In the genomic region with DNA sequence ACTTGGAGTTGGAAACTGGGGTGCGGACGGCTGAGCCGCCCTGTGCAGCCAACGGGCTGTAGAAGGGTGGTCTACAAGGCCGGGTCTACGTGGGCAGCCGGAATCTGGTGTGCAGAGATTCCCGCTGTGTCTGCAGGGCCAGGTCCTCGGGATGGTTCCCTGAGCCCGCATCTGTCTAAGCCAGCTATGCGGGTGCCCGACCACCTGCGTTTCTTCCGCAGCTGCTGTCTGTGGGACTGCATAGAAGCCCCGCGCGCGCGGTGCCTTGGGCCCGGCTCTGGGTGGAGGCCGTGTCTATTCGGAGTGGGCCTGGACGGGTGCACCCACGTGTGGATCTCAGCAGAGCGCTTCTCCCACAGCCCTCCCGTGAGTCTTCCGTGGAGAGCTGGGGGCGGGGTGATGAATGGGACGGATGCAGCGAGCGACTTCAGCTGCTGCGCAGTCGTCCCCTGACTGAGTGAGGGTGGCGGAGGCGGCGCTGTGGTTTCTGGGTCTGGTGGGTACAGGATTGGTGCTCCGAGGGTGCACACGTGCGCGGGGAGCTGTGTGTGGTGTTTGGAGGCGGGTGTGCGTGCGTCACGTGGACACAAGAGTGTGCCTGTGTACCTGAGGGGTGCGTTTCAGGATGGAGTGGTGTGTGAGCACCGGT, we compare ENCODE assay signal across 8 mouse cellular contexts. TPM values are rescaled to one million over a fixed set of nuclear protein-coding genes. Genes with fewer than 3 reads are reported as not detected.
DNase-seq lines count a peak whose midpoint lies in the region; ATAC-seq lines count a peak whose summit lies in the region.

No protein-coding gene starts in this region.

- peak overlapping the region; percentile 59 for H3K9ac ChIP-seq in liver, embryonic 13.5 days

- no peaks in the 10 kb centered on the region for H3K9me3 ChIP-seq in liver, embryonic 13.5 days (replicated peaks)

- peak overlapping the region; percentile 64 for H3K4me3 ChIP-seq in liver, embryonic 13.5 days (replicated peaks)

- DNase-seq in ovary, postnatal 36 days (ENCODE audit: low spot score), result peak; percentile 24
- DNase-seq in ovary, postnatal 14 days (ENCODE audit: low spot score), result no peak
- DNase-seq in cerebellum, adult 9-10 months, result peak; percentile 74
- DNase-seq in frontal cortex, postnatal 25 days (ENCODE audit: low spot score in 2 of 2), result peak; percentile 56 to 64
- DNase-seq in kidney, postnatal 10 days, result peak; percentile 63
- no peak for DNase-seq in liver, embryonic 13.5 days
- peak; percentile 67 to 88 for DNase-seq in natural killer cell, adult 2 months (ENCODE audit: low spot score in 2 of 2)
- DNase-seq in thymus, postnatal 0 days (ENCODE audit: low spot score), result peak; percentile 95

- H3K36me3 ChIP-seq in liver, embryonic 13.5 days, result no peaks in the 10 kb centered on the region

- WGBS in liver, embryonic 13.5 days (ENCODE audit: insufficient replicate concordance), result 2% methylated on average over 46 of the region's 46 CpGs

- H3K27me3 ChIP-seq in liver, embryonic 13.5 days, result peaks cover 73% of the 10 kb centered on the region

- no peak overlapping the region for H3K27ac ChIP-seq in liver, embryonic 13.5 days

- peaks cover 19% of the 10 kb centered on the region for H3K4me1 ChIP-seq in liver, embryonic 13.5 days (replicated peaks)

- peak; percentile 25 for ATAC-seq in liver, embryonic 13.5 days (ENCODE audit: low read depth)

- peak overlapping the region; percentile 93 for H3K4me2 ChIP-seq in liver, embryonic 13.5 days

RNA-seq across cellular contexts. Expression of gene Camkk1, which starts 0.5 kb away (rescaled TPM):
- polyA plus RNA-seq in liver, embryonic 13.5 days (2015; fragmentation: Nextera tagmentation; extraction: Ambion mirVana), result 0.79 and 0.90 TPM in 2 replicates
- polyA plus RNA-seq in thymus, postnatal 0 days (2015; fragmentation: Nextera tagmentation; extraction: Ambion mirVana), result 18.8 and 19.6 TPM in 2 replicates

RNA-seq across cellular contexts. Expression of gene P2rx1, which starts 20.4 kb away (rescaled TPM):
- polyA plus RNA-seq in liver, embryonic 13.5 days (2015; fragmentation: Nextera tagmentation; extraction: Ambion mirVana), result 8.7 and 8.9 TPM in 2 replicates
- polyA plus RNA-seq in thymus, postnatal 0 days (2015; fragmentation: Nextera tagmentation; extraction: Ambion mirVana), result 61.5 and 71.4 TPM in 2 replicates

RNA-seq across cellular contexts. Expression of gene Ncbp3, which starts 28.3 kb away (rescaled TPM):
- 5.7 and 6.2 TPM in 2 replicates for polyA plus RNA-seq in liver, embryonic 13.5 days (2015; fragmentation: Nextera tagmentation; extraction: Ambion mirVana)
- polyA plus RNA-seq in thymus, postnatal 0 days (2015; fragmentation: Nextera tagmentation; extraction: Ambion mirVana), result 9.0 and 13.3 TPM in 2 replicates

RNA-seq across cellular contexts. Expression of gene Atp2a3, which starts 58.3 kb away (rescaled TPM):
- 8.2 and 11.1 TPM in 2 replicates for polyA plus RNA-seq in liver, embryonic 13.5 days (2015; fragmentation: Nextera tagmentation; extraction: Ambion mirVana)
- polyA plus RNA-seq in thymus, postnatal 0 days (2015; fragmentation: Nextera tagmentation; extraction: Ambion mirVana), result 102 and 111 TPM in 2 replicates

Comparison
In these comparisons a context has a peak if more than half of its experiments do, and no peak if none do; other contexts are left out.
1. DNase-seq: peak in ovary, postnatal 36 days (single experiment), cerebellum, adult 9-10 months (single experiment), frontal cortex, postnatal 25 days (2 of 2), kidney, postnatal 10 days (single experiment), natural killer cell, adult 2 months (2 of 2) and thymus, postnatal 0 days (single experiment); none in ovary, postnatal 14 days (single experiment) and liver, embryonic 13.5 days (single experiment).
2. RNA of gene Camkk1, which starts 0.5 kb away (polyA plus RNA-seq): 18.8 to 19.6 TPM in thymus, postnatal 0 days; 0.79 to 0.90 TPM in liver, embryonic 13.5 days; every median in the first group is over 10 times any median in the second.